Mouse (Mus musculus): ENCODE measurements around the gene Susd4. TPM values are rescaled to one million over a fixed set of nuclear protein-coding genes. Genes with fewer than 3 reads are reported as not detected.
A peak's percentile ranks its signal among the peaks of the same experiment; 100 is the strongest.

Susd4 gene
- polyA plus RNA-seq, 1 experiment from 2014 or later, result 22.1 TPM

- Histone ChIP-seq H3K4me1 (peaks cover 17% of the 10 kb centered on the region), H3K4me2 (peak overlapping the region; percentile 17), H3K27ac (peak overlapping the region; percentile 65), H3K9ac (peak overlapping the region; percentile 26; the same call in 1 of the 2 replicates), H3K9me3 (replicated peaks) (peaks cover 3% of the 10 kb centered on the region; the same call in 1 of the 2 replicates), H3K4me3 (no peak overlapping the region), H3K36me3 (ENCODE audit: poor library complexity, severe bottlenecking) (0 out of 2 replicates have a peak, but pooled peaks cover 3% of the 10 kb centered on the region), H3K27me3 (no peaks in the 10 kb centered on the region)
- WGBS, result 38% methylated on average over 14 of the region's 14 CpGs
- peak; percentile 90 for ATAC-seq
Observed at GRCm38 (mm10) chr1:182868432-182869113, 104.9 kb downstream of the Susd4 start.

GRCm38 (mm10) chr1:182869114-182869456 is 105.4 kb downstream of the Susd4 start:
- Histone ChIP-seq H3K4me2 (peak overlapping the region; percentile 17), H3K36me3 (ENCODE audit: poor library complexity, severe bottlenecking) (0 out of 2 replicates have a peak, but pooled peaks cover 3% of the 10 kb centered on the region), H3K4me1 (peaks cover 17% of the 10 kb centered on the region), H3K9me3 (replicated peaks) (peaks cover 3% of the 10 kb centered on the region; the same call in 1 of the 2 replicates), H3K9ac (peak overlapping the region; percentile 26; the same call in 1 of the 2 replicates), H3K27me3 (no peaks in the 10 kb centered on the region), H3K27ac (peak overlapping the region; percentile 65), H3K4me3 (no peak overlapping the region)
- WGBS, result 31% methylated on average over 6 of the region's 6 CpGs
- ATAC-seq, result peak; percentile 50; the same call in 1 of the 2 replicates

- no peak for ATAC-seq
Observed at GRCm38 (mm10) chr1:182878156-182878555, 114.5 kb downstream of the Susd4 start.

GRCm38 (mm10) chr1:182878719-182879118 is 115.1 kb downstream of the Susd4 start:
- ATAC-seq, result no peak
- peaks cover 3% of the 10 kb centered on the region; the same call in 1 of the 2 replicates for H3K9me3 ChIP-seq (replicated peaks)
- H3K27ac ChIP-seq, result no peak overlapping the region
- H3K4me1 ChIP-seq, result no peaks in the 10 kb centered on the region
- H3K4me2 ChIP-seq, result no peak overlapping the region
- WGBS, result 83% methylated on average over 4 of the region's 4 CpGs
- H3K27me3 ChIP-seq, result no peaks in the 10 kb centered on the region
- no peaks in the 10 kb centered on the region for H3K36me3 ChIP-seq (ENCODE audit: poor library complexity, severe bottlenecking)
- H3K4me3 ChIP-seq, result no peak overlapping the region
- no peak overlapping the region for H3K9ac ChIP-seq

More at GRCm38 (mm10) chr1:182878156-182878555, 114.5 kb downstream of the Susd4 start:
- no peaks in the 10 kb centered on the region for H3K4me1 ChIP-seq
- no peaks in the 10 kb centered on the region for H3K36me3 ChIP-seq (ENCODE audit: poor library complexity, severe bottlenecking)
- H3K27me3 ChIP-seq, result no peaks in the 10 kb centered on the region
- no peak overlapping the region for H3K27ac ChIP-seq
- H3K4me2 ChIP-seq, result no peak overlapping the region
- no peak overlapping the region for H3K4me3 ChIP-seq
- H3K9ac ChIP-seq, result no peak overlapping the region
- 90% methylated on average over 5 of the region's 5 CpGs for WGBS
- peaks cover 3% of the 10 kb centered on the region; the same call in 1 of the 2 replicates for H3K9me3 ChIP-seq (replicated peaks)

- H3K27me3 ChIP-seq, result no peaks in the 10 kb centered on the region
- H3K4me2 ChIP-seq, result no peak overlapping the region
- no peak overlapping the region for H3K27ac ChIP-seq
- no peaks in the 10 kb centered on the region for H3K4me1 ChIP-seq
- no peaks in the 10 kb centered on the region for H3K36me3 ChIP-seq (ENCODE audit: poor library complexity, severe bottlenecking)
- ATAC-seq, result no peak
- H3K4me3 ChIP-seq, result no peak overlapping the region
- 93% methylated on average over 8 of the region's 8 CpGs for WGBS
- H3K9ac ChIP-seq, result no peak overlapping the region
- H3K9me3 ChIP-seq (replicated peaks), result 0 out of 2 replicates have a peak, but pooled peaks cover 3% of the 10 kb centered on the region
Observed at GRCm38 (mm10) chr1:182881246-182881645, 117.6 kb downstream of the Susd4 start.

GRCm38 (mm10) chr1:182882611-182883010 is 119.0 kb downstream of the Susd4 start:
- Histone ChIP-seq H3K27me3 (no peaks in the 10 kb centered on the region), H3K36me3 (ENCODE audit: poor library complexity, severe bottlenecking) (no peaks in the 10 kb centered on the region), H3K9ac (no peak overlapping the region), H3K9me3 (replicated peaks) (0 out of 2 replicates have a peak, but pooled peaks cover 3% of the 10 kb centered on the region), H3K4me2 (no peak overlapping the region), H3K27ac (no peak overlapping the region), H3K4me1 (no peaks in the 10 kb centered on the region), H3K4me3 (no peak overlapping the region)
- ATAC-seq, result no peak
- 75% methylated on average over 2 of the region's 2 CpGs for WGBS

- H3K4me1 ChIP-seq, result peaks cover 15% of the 10 kb centered on the region; the same call in 1 of the 2 replicates
- H3K27me3 ChIP-seq, result no peaks in the 10 kb centered on the region
- H3K9me3 ChIP-seq (replicated peaks), result no peaks in the 10 kb centered on the region
- ATAC-seq, result no peak
- no peak overlapping the region for H3K27ac ChIP-seq
- no peak overlapping the region for H3K4me3 ChIP-seq
- 68% methylated on average over 9 of the region's 9 CpGs for WGBS
- H3K4me2 ChIP-seq, result no peak overlapping the region
- no peak overlapping the region for H3K9ac ChIP-seq
- H3K36me3 ChIP-seq (ENCODE audit: poor library complexity, severe bottlenecking), result no peaks in the 10 kb centered on the region
Observed at GRCm38 (mm10) chr1:182895698-182896097, 132.0 kb downstream of the Susd4 start.

GRCm38 (mm10) chr1:182897071-182897470 is 133.4 kb downstream of the Susd4 start:
- H3K36me3 ChIP-seq (ENCODE audit: poor library complexity, severe bottlenecking), result no peaks in the 10 kb centered on the region
- H3K4me1 ChIP-seq, result peaks cover 15% of the 10 kb centered on the region; the same call in 1 of the 2 replicates
- no peak overlapping the region for H3K9ac ChIP-seq
- ATAC-seq, result peak; percentile 43; the same call in 1 of the 2 replicates
- H3K4me3 ChIP-seq, result no peak overlapping the region
- no peaks in the 10 kb centered on the region for H3K9me3 ChIP-seq (replicated peaks)
- no peak overlapping the region for H3K4me2 ChIP-seq
- H3K27me3 ChIP-seq, result no peaks in the 10 kb centered on the region
- 73% methylated on average over 6 of the region's 6 CpGs for WGBS
- no peak overlapping the region for H3K27ac ChIP-seq

GRCm38 (mm10) chr1:182897506-182898138 is 134.0 kb downstream of the Susd4 start:
- H3K36me3 ChIP-seq (ENCODE audit: poor library complexity, severe bottlenecking), result no peaks in the 10 kb centered on the region
- WGBS, result 57% methylated on average over 12 of the region's 12 CpGs

GRCm38 (mm10) chr1:182902095-182902494 is 138.4 kb downstream of the Susd4 start:
- no peak overlapping the region for H3K4me2 ChIP-seq
- H3K9ac ChIP-seq, result no peak overlapping the region
- no peaks in the 10 kb centered on the region for H3K27me3 ChIP-seq
- WGBS, result 53% methylated on average over 5 of the region's 5 CpGs
- peaks cover 11% of the 10 kb centered on the region; the same call in 1 of the 2 replicates for H3K4me1 ChIP-seq
- ATAC-seq, result no peak
- no peak overlapping the region for H3K4me3 ChIP-seq
- H3K9me3 ChIP-seq (replicated peaks), result no peaks in the 10 kb centered on the region
- no peak overlapping the region for H3K27ac ChIP-seq
- no peaks in the 10 kb centered on the region for H3K36me3 ChIP-seq (ENCODE audit: poor library complexity, severe bottlenecking)

More at GRCm38 (mm10) chr1:182897506-182898138, 134.0 kb downstream of the Susd4 start:
- Histone ChIP-seq H3K4me3 (no peak overlapping the region), H3K4me1 (peaks cover 15% of the 10 kb centered on the region; the same call in 1 of the 2 replicates), H3K27ac (no peak overlapping the region), H3K4me2 (no peak overlapping the region), H3K9ac (no peak overlapping the region), H3K27me3 (no peaks in the 10 kb centered on the region), H3K9me3 (replicated peaks) (no peaks in the 10 kb centered on the region)
- ATAC-seq, result peak; percentile 86

GRCm38 (mm10) chr1:182902906-182903305 is 139.2 kb downstream of the Susd4 start:
- no peak overlapping the region for H3K4me3 ChIP-seq
- WGBS, result 94% methylated on average over 3 of the region's 3 CpGs
- H3K27ac ChIP-seq, result no peak overlapping the region
- ATAC-seq, result no peak
- H3K9me3 ChIP-seq (replicated peaks), result no peaks in the 10 kb centered on the region
- H3K9ac ChIP-seq, result no peak overlapping the region
- H3K4me2 ChIP-seq, result no peak overlapping the region
- no peaks in the 10 kb centered on the region for H3K27me3 ChIP-seq
- H3K4me1 ChIP-seq, result peaks cover 3% of the 10 kb centered on the region
- no peaks in the 10 kb centered on the region for H3K36me3 ChIP-seq (ENCODE audit: poor library complexity, severe bottlenecking)

GRCm38 (mm10) chr1:182905669-182906068 is 142.0 kb downstream of the Susd4 start:
- WGBS, result 82% methylated on average over 3 of the region's 3 CpGs
- Histone ChIP-seq H3K27ac (no peak overlapping the region), H3K4me1 (peaks cover 14% of the 10 kb centered on the region), H3K27me3 (no peaks in the 10 kb centered on the region), H3K36me3 (ENCODE audit: poor library complexity, severe bottlenecking) (no peaks in the 10 kb centered on the region), H3K9me3 (replicated peaks) (no peaks in the 10 kb centered on the region), H3K9ac (no peak overlapping the region), H3K4me2 (no peak overlapping the region), H3K4me3 (no peak overlapping the region)
- no peak for ATAC-seq

All from forebrain, embryonic 13.5 days (tissue).